ENCODE assay signal across 12 mouse cellular contexts in the genomic region with DNA sequence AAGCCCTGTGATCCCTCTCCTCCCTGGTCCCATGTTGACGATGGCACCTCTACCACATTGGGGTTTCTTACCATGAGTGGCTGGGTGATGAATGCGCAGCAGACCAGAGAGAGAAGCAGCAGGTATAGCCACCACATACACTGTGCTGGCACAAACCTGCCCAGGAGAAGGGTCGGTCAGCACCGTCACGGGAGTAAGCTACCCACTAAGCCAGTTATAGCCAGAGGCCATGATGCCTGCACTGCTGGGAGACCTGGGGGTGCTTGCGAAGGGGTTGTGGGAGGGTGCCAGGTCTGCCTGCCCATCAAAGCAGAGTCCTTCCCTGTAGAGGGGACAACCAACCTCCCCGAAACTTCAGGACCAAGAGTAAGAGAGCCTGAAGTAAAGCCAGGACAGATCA.
"Had no signal": no experiment of that assay in that cellular context is flagged by ENCODE, and none has a peak within 500 bp of the region (broad histone marks: within the 10 kb centered on the region; RNA-seq: fewer than 3 reads in every experiment).

No protein-coding gene starts in this region.

- DNase-seq: left cerebral cortex, postnatal 4 days; liver; liver, embryonic 13.5 days; liver, postnatal 0 days; lung, adult 18-20 months; lung, adult 2 months; lung, embryonic 14.5 days; lung, postnatal 10 days; lung, postnatal 14 days; lung, postnatal 36 days; lung, postnatal 4 days; midbrain, embryonic 14.5 days had no signal
